Mouse (Mus musculus): ENCODE data around the gene Pphln1. TPM values are rescaled to one million over a fixed set of nuclear protein-coding genes. Genes with fewer than 3 reads are reported as not detected.

Pphln1 gene
- polyA plus RNA-seq, 1 experiment from 2014 or later: 67.6 TPM

DNA sequence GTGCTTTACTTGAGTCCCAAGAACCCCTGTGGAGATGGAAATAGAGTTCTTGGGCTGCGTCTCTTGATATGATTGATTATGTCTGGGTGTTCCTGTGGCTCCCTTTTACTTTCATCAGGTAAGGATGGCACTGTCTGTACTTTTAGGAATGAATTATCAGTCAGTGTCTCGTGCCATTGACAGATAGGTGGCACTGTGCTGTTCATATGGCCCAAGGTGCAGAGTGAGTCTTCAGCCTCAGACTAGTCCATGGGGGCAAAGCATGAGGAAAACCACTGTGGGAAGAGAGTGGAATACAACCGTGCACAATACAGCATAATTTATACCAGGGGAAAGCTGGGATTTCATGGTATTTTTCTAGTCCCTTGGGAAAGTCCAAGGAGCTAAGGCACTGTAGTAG, 80.5 kb downstream of the Pphln1 start:
- Histone ChIP-seq H3K36me3 (no peaks in the 10 kb centered on the region), H3K27me3 (no peaks in the 10 kb centered on the region), H3K4me3 (no peak overlapping the region), H3K9ac (no peak overlapping the region), H3K4me1 (peaks cover 19% of the 10 kb centered on the region), H3K4me2 (no peak overlapping the region), H3K27ac (no peak overlapping the region), H3K9me3 (no peaks in the 10 kb centered on the region)
- ATAC-seq (ENCODE audit: insufficient number of reproducible peaks, insufficient read depth, low FRiP score, low TSS enrichment, low read depth): no peak
- 85% methylated on average over 3 of the region's 3 CpGs for WGBS

DNA sequence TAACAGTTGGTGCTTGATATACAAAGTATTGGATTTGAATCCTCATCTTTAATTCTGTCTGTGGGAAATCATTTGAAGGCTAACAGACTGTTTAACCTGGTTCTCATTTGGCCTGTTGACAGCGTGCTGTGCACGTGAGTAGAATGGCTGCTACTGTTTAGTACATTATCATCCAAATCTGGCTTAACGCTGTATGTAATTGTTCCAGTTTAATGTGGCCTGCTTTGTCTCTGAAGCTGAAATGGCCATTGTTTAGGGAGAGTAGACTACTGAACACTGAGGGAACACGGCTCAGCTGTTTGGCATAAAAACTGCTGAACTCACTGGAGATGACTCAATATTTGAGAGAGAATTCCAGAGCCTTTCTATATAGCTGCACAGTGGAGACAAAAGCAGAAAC, 81.3 kb downstream of the Pphln1 start:
- Histone ChIP-seq H3K4me1 (peaks cover 19% of the 10 kb centered on the region), H3K36me3 (no peaks in the 10 kb centered on the region), H3K27me3 (no peaks in the 10 kb centered on the region), H3K9me3 (no peaks in the 10 kb centered on the region), H3K9ac (no peak overlapping the region), H3K4me3 (no peak overlapping the region), H3K4me2 (no peak overlapping the region), H3K27ac (no peak overlapping the region)
- no peak for ATAC-seq (ENCODE audit: insufficient number of reproducible peaks, insufficient read depth, low FRiP score, low TSS enrichment, low read depth)
- WGBS: 52% methylated on average over 4 of the region's 4 CpGs

DNA sequence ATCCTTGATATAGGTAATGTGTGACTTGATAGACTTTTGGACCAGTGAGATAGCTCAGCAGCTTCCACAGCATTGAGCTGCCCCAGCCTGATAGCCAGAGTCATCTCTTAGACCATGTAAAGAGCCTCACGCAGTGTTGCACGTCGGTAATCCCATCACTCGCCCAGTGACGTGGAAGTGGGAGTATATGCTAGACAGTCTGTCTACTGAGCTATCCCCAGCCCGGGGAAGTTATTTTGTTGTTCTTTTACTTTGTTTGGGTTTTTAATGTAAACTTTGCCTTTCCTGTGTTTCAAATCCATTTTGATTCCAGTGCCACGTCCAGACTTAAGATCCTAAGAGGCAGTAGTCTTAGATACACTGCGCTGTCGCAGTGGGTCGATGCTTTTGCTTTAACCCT, 83.0 kb downstream of the Pphln1 start:
- H3K27me3 ChIP-seq: no peaks in the 10 kb centered on the region
- H3K27ac ChIP-seq: no peak overlapping the region
- no peak overlapping the region for H3K4me2 ChIP-seq
- no peaks in the 10 kb centered on the region for H3K9me3 ChIP-seq
- WGBS: 88% methylated on average over 10 of the region's 10 CpGs
- no peak overlapping the region for H3K4me3 ChIP-seq
- ATAC-seq (ENCODE audit: insufficient number of reproducible peaks, insufficient read depth, low FRiP score, low TSS enrichment, low read depth): no peak
- peaks cover 14% of the 10 kb centered on the region; the same call in 1 of the 2 replicates for H3K4me1 ChIP-seq
- no peak overlapping the region for H3K9ac ChIP-seq
- no peaks in the 10 kb centered on the region for H3K36me3 ChIP-seq

DNA sequence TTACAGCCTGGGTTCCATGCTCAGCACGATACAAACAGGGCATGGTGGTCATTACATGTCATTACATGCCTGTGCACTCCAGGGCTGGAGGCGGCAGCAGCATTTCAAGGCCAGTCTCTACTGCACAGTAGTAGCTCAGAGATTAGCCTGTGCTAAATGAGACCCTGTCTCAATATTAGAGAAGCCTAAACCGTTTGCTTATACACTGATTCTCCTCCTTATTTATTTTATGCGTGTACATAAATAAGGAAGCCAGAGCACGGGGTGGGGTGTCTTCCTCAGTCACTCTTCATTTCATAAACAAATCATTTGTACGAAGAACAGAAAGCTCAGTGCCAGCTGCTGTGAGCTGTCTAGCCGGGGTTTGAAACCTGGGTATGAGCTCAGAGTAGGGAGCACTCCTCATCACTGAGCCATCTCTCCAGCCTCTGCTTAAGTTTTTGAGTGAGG, 86.1 kb downstream of the Pphln1 start:
- H3K27ac ChIP-seq: no peak overlapping the region
- WGBS: 69% methylated on average over 7 of the region's 7 CpGs
- no peak overlapping the region for H3K4me3 ChIP-seq
- no peaks in the 10 kb centered on the region for H3K9me3 ChIP-seq
- no peak overlapping the region for H3K4me2 ChIP-seq
- no peak for ATAC-seq (ENCODE audit: insufficient number of reproducible peaks, insufficient read depth, low FRiP score, low TSS enrichment, low read depth)
- H3K36me3 ChIP-seq: peaks cover 10% of the 10 kb centered on the region
- no peak overlapping the region for H3K9ac ChIP-seq
- H3K27me3 ChIP-seq: no peaks in the 10 kb centered on the region
- peaks cover 13% of the 10 kb centered on the region; the same call in 1 of the 2 replicates for H3K4me1 ChIP-seq

DNA sequence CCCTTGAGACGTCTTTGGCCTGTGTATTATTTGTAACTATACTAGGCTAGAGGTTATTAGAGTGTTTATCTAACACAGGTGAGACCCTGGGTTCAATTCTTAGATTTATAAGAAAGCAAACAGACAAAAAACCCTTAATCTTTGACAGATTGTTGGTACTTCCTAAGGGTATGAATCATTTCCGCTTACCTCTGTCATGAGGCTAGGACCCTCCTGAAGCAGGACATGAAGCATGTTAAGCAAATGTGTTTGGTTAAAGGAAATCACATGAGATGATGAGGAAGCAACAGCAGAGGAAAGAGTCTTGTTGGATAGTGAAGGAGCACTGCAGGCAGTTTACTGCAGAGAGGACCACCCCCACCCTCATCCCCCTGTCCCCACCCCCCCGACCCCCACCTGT, 87.1 kb downstream of the Pphln1 start:
- Histone ChIP-seq H3K4me2 (no peak overlapping the region), H3K27ac (no peak overlapping the region), H3K4me3 (no peak overlapping the region), H3K9me3 (no peaks in the 10 kb centered on the region), H3K4me1 (peaks cover 10% of the 10 kb centered on the region; the same call in 1 of the 2 replicates), H3K27me3 (no peaks in the 10 kb centered on the region), H3K36me3 (peaks cover 15% of the 10 kb centered on the region), H3K9ac (no peak overlapping the region)
- no peak for ATAC-seq (ENCODE audit: insufficient number of reproducible peaks, insufficient read depth, low FRiP score, low TSS enrichment, low read depth)
- 67% methylated on average over 3 of the region's 3 CpGs for WGBS

DNA sequence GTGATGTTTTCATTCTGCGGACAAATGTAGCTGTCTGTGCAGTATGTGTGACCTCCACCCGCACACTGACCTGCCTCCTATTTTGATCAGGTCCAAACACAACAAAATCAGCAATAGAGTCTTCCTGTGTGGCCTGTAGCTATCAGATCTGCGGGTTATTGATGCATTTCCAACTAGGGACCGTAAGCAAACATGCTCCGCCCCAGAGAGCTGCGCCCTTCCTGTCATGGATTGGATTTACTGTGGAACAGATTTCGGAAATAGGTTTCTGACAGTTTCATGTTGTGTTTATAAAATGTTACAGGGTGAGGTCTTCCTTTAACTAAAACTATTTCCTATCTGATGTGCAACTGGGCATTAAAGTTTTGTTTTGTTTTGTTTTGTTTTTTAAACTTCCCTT, 87.9 kb downstream of the Pphln1 start:
- no peaks in the 10 kb centered on the region for H3K9me3 ChIP-seq
- H3K4me3 ChIP-seq: no peak overlapping the region
- H3K4me2 ChIP-seq: no peak overlapping the region
- H3K4me1 ChIP-seq: peaks cover 10% of the 10 kb centered on the region; the same call in 1 of the 2 replicates
- 70% methylated on average over 7 of the region's 7 CpGs for WGBS
- H3K36me3 ChIP-seq: peaks cover 15% of the 10 kb centered on the region
- no peak overlapping the region for H3K9ac ChIP-seq
- no peaks in the 10 kb centered on the region for H3K27me3 ChIP-seq
- no peak for ATAC-seq (ENCODE audit: insufficient number of reproducible peaks, insufficient read depth, low FRiP score, low TSS enrichment, low read depth)
- no peak overlapping the region for H3K27ac ChIP-seq

DNA sequence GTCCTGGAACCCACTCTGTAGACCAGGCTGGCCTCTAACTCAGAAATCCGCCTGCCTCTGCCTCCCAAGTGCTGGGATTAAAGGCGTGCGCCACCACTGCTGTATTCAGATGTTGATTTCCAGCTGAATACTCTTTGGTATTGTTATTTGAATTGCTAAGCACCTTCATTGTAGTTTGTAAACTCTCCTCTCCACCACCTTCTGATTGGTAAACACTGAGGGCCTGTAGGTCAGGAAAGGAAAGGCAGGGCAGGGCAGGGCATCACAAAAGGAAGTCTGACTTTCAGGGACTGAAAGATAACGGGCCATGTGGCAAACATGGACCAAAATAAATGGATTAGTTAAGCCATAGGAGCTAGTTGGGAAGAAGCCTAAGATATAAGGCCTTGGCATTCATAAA, 91.4 kb downstream of the Pphln1 start:
- Histone ChIP-seq H3K27ac (no peak overlapping the region), H3K36me3 (peaks cover 20% of the 10 kb centered on the region), H3K9me3 (no peaks in the 10 kb centered on the region), H3K27me3 (no peaks in the 10 kb centered on the region), H3K4me1 (peaks cover 10% of the 10 kb centered on the region; the same call in 1 of the 2 replicates), H3K4me2 (no peak overlapping the region), H3K4me3 (no peak overlapping the region), H3K9ac (no peak overlapping the region)
- no peak for ATAC-seq (ENCODE audit: insufficient number of reproducible peaks, insufficient read depth, low FRiP score, low TSS enrichment, low read depth)
- WGBS: 87% methylated on average over 4 of the region's 4 CpGs

DNA sequence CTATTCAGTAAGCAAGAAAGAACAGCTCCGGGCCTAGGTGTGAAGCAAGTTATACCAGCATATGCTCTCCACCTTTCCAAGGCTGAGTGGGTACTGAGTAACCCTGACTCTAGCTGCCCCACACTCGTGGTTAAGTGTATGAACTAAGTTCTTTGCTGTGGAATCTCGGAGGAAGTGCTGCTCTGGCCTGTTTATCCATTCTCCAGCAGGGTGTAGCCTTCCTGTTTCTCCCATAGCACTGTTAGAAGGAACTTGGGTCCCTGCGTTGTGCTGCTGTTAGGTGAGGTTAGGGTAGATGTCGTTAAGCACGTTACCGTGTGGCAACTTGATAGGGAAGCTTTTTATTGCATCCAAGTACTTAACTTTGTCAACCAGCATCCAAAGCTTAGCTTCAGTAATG, 96.5 kb downstream of the Pphln1 start:
- 89% methylated on average over 7 of the region's 7 CpGs for WGBS
- no peak overlapping the region for H3K27ac ChIP-seq
- H3K4me3 ChIP-seq: no peak overlapping the region
- no peak overlapping the region for H3K9ac ChIP-seq
- no peaks in the 10 kb centered on the region for H3K27me3 ChIP-seq
- H3K9me3 ChIP-seq: no peaks in the 10 kb centered on the region
- no peak overlapping the region for H3K4me2 ChIP-seq
- no peaks in the 10 kb centered on the region for H3K4me1 ChIP-seq
- peaks cover 41% of the 10 kb centered on the region for H3K36me3 ChIP-seq
- ATAC-seq (ENCODE audit: insufficient number of reproducible peaks, insufficient read depth, low FRiP score, low TSS enrichment, low read depth): 0 out of 2 replicates have a peak, but pooled peaks have one; percentile 26

DNA sequence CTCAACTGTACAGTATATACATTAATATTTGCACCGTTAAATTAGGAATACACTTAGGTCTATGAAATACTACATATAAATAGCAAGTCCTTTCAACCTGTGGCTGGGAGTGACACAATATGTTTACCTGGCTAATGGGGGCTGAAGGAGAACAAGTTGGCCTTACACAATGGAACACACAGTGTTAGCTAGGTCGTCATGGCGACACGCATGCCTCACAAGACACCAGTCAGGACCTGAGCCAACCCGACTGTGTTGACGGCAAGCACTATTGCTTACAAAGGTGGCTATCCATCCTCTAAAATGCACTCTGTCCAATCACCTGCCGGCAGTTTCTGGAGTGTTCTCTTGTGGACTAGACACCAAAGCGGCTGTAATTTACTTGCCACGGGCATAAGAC, 101.7 kb downstream of the Pphln1 start:
- no peaks in the 10 kb centered on the region for H3K27me3 ChIP-seq
- no peak overlapping the region for H3K9ac ChIP-seq
- H3K4me3 ChIP-seq: no peak overlapping the region
- H3K27ac ChIP-seq: no peak overlapping the region
- no peaks in the 10 kb centered on the region for H3K4me1 ChIP-seq
- 87% methylated on average over 9 of the region's 9 CpGs for WGBS
- H3K9me3 ChIP-seq: no peaks in the 10 kb centered on the region
- H3K4me2 ChIP-seq: no peak overlapping the region
- H3K36me3 ChIP-seq: peaks cover 84% of the 10 kb centered on the region
- ATAC-seq (ENCODE audit: insufficient number of reproducible peaks, insufficient read depth, low FRiP score, low TSS enrichment, low read depth): no peak

DNA sequence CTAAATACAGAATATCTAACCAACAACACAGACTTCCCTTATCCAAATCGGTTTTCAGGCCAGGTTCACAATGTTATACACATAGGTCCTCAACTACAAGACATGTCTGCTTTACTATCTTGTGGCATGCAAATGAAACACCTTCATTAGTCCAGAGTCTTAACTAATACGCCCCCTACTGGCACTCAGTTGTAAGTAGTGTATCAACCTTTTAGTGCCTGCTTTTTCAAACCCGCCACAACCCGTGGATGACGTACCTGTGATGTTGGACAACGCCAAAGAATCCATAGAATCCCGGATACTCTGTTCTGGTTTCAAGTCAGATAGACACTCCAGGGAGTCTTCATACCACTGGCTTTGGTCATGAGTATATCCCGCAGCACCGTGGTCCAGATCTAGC, 104.6 kb downstream of the Pphln1 start:
- Histone ChIP-seq H3K4me2 (no peak overlapping the region), H3K36me3 (peaks cover 95% of the 10 kb centered on the region), H3K4me3 (no peak overlapping the region), H3K9me3 (no peaks in the 10 kb centered on the region), H3K4me1 (no peaks in the 10 kb centered on the region), H3K9ac (no peak overlapping the region), H3K27me3 (no peaks in the 10 kb centered on the region), H3K27ac (no peak overlapping the region)
- no peak for ATAC-seq (ENCODE audit: insufficient number of reproducible peaks, insufficient read depth, low FRiP score, low TSS enrichment, low read depth)
- 94% methylated on average over 9 of the region's 9 CpGs for WGBS

DNA sequence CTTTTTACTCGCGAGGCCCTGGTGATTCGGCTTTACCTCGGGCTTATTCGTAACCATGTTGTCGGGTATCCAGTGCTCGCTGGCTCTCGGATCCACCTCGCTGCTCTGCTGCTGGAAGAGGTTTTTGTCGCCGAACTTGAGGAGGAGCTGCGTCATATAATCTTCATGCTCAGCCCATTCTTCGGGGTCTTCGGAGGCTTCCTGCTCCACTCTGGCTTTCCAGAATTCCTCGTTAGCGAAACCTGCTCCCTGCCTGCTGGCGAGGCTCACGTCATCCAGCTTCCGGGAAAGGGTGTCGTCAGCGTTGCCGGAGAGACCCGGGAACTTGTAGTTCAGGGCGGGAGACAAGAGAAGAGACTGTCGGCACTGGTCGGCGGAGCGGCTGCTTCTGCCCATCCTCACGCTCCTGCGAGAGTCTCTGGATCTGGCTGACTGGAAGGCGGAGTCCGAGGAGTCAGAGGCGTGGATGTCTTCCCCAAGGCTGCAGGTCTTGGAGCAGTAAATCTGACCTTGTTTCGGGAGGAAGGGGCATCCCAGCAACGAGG, 105.1 kb downstream of the Pphln1 start:
- Histone ChIP-seq H3K9ac (no peak overlapping the region), H3K4me1 (no peaks in the 10 kb centered on the region), H3K27ac (no peak overlapping the region), H3K4me3 (no peak overlapping the region), H3K27me3 (no peaks in the 10 kb centered on the region), H3K36me3 (peaks cover 95% of the 10 kb centered on the region), H3K4me2 (no peak overlapping the region), H3K9me3 (no peaks in the 10 kb centered on the region)
- ATAC-seq (ENCODE audit: insufficient number of reproducible peaks, insufficient read depth, low FRiP score, low TSS enrichment, low read depth): no peak
- WGBS: 94% methylated on average over 35 of the region's 35 CpGs

DNA sequence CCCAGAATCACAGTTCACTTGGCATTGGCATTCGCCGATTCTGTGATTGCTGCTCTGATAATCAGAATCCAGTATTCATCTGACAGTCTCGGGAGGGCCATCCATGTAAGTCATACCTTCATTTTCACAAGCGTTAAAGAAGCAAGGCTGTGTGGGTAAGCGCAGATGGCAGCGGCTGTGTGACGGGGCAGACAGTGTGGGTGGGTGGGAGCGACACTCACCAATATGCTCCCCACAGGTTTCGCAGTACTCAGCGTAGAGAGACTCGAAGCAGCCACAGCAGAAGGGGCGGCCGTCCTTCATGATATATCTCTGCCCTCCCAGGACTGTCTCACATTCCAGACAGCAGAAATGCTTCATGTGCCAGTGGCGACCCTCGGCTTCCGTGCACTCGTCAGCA, 106.7 kb downstream of the Pphln1 start:
- peaks cover 91% of the 10 kb centered on the region for H3K36me3 ChIP-seq
- no peaks in the 10 kb centered on the region for H3K9me3 ChIP-seq
- ATAC-seq (ENCODE audit: insufficient number of reproducible peaks, insufficient read depth, low FRiP score, low TSS enrichment, low read depth): no peak
- no peak overlapping the region for H3K27ac ChIP-seq
- H3K4me3 ChIP-seq: no peak overlapping the region
- H3K27me3 ChIP-seq: no peaks in the 10 kb centered on the region
- WGBS: 94% methylated on average over 17 of the region's 17 CpGs
- no peak overlapping the region for H3K4me2 ChIP-seq
- H3K9ac ChIP-seq: no peak overlapping the region
- no peaks in the 10 kb centered on the region for H3K4me1 ChIP-seq

All from embryonic facial prominence, embryonic 13.5 days (tissue).